Mouse (Mus musculus) lung, postnatal 14 days (tissue): ENCODE measurements around the gene Rfxank.
A peak's percentile ranks its signal among the peaks of the same experiment; 100 is the strongest.

Experiments
- DNase-seq: peaks from one replicate; pipeline ENCODE4 v3.0.0; 2021

Rfxank gene

GRCm38 (mm10) chr8:70139026-70139857 lies at the start of gene Rfxank, which contains the start of the genes Borcs8 and Mef2b:
Gene Rfxank, minus strand, starts transcription at chr8:70139154.
Gene Borcs8, plus strand, starts transcription at chr8:70139499.
Gene Mef2b, plus strand, starts transcription at chr8:70139711.
- DNase-seq, result peak; percentile 99

GRCm38 (mm10) chr8:70188707-70189106 lies 49.8 kb upstream of the Rfxank start:
- DNase-seq, result no peak

- no peak for DNase-seq
Observed at GRCm38 (mm10) chr8:70183194-70183593, 44.2 kb upstream of the Rfxank start.

DNA sequence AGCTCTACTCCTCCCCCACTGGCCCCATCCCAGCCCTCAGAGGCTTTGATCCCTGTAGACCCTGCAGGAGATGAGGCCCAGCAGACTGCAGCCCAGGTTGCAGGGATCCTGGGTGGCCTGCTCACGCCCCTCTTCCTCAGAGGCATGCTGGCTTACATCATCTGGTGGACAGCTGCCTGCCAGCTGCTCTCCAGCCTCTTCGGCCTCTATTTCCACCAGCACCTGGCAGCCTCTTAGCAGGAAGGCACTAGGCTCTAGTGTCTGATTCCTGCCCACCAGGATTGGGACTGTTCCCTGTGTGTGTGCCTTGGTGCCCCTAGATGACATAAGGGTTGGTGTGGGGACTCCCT lies 42.9 kb upstream of the Rfxank start:
- no peak for DNase-seq

GRCm38 (mm10) chr8:70181212-70181902 lies 42.4 kb upstream of the Rfxank start:
- no peak for DNase-seq

DNA sequence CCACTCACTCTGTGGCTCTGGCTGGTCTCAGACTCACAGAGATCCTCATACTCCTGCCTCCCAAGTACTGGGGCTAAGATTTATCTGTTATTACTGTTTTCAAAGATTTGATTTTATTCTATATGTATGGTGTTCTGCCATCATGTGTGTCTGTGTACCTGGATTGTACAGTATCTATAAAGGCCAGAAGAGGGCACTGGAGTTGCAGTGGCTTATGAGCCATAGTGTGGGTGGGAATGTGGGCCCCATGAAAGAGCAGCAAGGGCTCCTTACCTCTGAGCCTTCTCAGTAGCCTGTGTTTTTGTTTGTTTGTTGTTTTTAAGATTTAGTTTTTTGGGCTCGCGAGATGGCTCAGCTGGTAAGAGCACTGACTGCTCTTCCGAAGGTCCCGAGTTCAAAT lies 40.1 kb upstream of the Rfxank start:
- no peak for DNase-seq

DNA sequence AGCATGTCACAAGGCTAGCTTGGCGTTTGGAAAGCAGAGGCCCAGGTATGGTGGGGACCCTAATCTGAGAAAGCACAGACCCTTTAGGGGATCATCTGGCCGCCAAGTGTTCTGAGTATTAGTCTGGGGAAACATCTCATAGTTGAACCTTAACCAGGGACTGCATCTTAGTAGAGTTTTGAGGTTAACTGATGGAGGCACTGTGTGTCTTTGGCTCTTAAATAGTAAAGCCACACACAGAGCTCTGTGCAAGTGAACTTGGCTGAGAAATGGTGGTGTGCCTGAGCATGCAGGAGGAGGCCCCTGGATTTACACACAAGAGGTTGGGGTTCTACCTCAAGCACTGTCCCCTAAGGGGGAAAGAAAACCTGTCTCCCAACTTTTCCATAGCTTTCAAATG lies 39.3 kb upstream of the Rfxank start:
- no peak for DNase-seq

- DNase-seq, result no peak
Observed at GRCm38 (mm10) chr8:70174079-70174478, 35.1 kb upstream of the Rfxank start.

DNA sequence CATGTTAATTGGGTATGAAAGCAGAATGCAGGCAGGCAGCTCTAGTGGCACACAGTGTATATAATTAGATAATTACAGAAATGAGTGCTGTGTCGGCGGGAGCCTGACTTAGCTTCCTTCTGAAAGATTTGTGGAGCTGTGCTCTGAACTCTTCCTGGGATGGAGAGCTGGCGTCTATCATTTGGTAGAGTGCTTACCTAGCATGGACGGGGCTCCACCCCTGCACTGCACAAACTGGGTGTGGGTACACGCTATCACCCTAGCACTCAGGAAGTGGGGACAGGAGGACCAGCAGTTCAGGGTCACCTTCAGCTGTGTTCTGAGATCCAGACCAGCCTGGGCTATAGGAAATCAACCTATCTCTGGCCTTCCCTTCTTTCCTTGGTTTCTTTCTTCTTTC lies 34.4 kb upstream of the Rfxank start:
- no peak for DNase-seq

- peak; percentile 93 for DNase-seq
Observed at GRCm38 (mm10) chr8:70172043-70172681, 33.2 kb upstream of the Rfxank start, which contains the start of gene Tmem161a. Gene Tmem161a, plus strand, starts transcription at chr8:70172356.

DNA sequence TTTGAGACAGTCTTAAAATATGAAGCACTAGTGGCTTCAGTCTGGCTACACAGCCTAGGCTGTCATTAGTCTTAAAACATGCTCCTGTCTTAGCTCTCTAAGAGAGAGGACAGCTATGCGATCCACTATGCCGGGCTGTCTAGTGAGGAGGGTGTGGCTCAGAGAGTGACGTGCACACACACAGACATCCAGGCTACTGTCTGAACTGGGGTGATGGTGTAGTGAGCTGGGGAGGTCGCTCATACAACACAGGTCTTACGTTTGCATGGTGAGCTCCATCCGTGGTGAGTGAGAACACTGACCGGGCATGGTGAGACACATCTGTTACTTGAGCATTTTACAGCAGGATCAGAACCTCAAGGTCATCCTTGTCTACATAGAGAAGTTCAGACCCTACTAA lies 32.3 kb upstream of the Rfxank start:
- no peak for DNase-seq

DNA sequence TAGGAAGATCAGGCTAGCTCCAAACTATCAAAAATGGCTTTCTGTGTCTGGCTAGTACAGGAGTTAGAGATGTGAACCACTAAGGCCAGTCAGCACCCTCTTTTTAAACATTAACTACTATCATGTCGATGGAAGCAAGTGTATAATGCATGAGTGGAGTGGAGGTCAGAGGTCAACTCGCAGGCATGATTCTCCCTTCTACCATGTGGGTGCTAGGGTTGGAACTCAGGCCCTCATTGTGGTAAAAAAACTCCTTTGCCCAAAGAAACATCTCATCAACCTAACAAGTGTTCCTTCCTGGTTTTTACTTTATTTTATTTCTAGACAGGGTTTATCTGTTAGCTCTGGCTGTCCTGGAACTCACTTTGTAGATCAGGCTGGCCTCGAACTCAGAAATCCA lies 31.8 kb upstream of the Rfxank start:
- no peak for DNase-seq

DNA sequence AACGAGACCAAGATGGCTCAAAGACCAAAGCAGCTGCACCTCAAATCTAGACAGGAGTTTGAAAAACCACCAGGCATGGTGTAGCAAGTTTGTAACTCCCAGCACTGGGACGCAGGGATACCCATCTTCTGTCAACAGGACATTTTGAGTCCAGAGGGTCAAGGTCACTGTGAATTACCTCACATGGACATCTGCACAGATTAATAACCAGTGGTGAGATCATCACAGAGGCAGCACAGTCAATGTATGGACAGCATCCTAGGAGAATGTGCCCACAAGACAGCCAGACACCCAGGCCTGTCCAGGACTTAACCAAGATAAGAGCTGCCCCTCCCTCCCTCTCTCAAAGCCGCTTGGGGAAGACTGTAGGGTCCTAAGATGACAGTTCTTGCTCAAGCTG lies 31.2 kb upstream of the Rfxank start:
- DNase-seq, result no peak

DNA sequence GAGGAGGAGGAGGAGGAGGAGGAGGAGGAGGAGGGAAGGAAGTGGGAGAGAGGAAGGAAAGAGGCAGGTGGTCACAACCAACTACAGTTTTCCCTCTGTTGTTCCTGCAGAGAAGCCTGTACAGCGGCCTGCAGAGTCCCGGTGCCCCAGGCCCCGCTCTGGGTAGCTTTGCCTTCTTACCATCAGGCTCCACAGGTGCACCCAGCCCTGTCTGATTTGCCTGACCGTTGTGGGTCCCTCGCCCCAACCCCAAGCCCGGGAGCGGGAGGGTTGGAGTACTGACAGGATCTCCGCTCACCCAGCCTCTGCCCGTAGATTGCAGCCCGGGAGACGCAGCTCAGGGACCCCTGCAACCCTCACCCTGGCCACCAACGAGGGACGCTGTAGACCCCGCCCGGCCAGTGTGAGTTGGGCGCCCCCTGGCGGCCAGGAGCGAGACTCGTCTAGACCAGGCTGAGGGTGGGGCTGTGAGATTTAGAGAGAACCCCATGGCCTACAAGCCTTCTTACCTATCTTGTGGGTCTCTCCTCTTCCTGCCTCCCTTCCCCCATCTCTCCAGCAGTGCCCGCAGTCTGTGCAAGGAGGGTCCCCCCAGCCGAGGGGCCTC lies 27.7 kb upstream of the Rfxank start:
- peak; percentile 76 for DNase-seq

GRCm38 (mm10) chr8:70163316-70163715 lies 24.4 kb upstream of the Rfxank start:
- DNase-seq, result no peak

DNA sequence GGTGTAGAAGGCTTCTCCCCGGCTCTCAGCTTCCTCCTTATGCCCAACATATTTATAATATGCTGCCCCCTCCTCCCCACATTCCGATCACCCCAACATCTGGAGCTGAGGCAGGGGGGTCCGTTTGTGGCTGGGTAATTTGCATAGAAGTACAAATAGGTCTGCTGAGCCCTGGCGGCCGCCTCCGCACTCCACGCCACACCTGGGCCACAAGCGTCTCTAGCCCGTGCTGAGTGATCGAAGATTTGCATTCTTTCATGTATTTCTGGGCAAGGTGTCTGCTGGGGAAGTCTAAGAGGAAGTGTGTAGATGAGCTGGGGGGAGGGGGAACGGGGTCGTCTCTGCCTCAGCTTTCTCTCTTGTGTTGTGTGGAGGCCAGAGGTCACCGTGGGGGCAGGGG lies 21.1 kb upstream of the Rfxank start:
- no peak for DNase-seq

GRCm38 (mm10) chr8:70159211-70159610 lies 20.3 kb upstream of the Rfxank start:
- no peak for DNase-seq

DNA sequence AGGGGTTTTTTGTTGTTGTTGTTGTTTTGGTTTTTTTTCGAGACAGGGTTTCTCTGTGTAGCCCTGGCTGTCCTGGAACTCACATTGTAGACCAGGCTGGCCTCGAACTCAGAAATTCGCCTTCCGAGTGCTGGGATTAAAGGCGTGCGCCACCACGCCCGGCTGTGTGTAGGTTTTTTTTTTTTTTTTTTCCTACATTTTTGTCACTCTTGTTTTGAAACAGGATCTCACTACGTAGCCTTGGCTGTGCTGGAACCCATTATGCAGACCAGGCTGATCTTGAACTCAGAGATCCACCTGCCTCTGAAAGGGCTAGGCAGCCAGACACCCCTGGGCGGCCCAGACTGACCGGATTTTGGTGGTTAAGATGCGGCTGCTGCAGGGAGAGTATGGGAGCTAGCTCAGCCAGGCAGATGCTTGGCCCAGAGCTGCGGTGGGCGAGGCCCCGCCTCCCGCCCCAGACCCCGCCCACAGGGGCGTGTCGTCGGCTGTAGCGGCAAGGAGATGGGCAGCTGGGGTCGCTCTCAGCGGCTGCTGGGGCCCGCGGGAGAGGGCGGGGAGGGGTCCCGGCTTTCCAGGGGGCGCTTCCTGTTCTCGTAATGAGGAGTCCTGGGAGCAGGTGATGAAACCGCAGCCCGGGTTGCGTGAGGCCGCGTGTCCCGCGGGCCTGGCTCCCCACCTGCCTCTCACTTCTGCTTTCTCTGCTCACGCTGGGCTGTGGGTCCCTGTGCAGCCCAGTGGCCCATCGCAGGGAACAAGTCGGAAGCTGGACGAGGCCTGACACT lies 19.3 kb upstream of the Rfxank start:
- DNase-seq, result peak; percentile 65

DNA sequence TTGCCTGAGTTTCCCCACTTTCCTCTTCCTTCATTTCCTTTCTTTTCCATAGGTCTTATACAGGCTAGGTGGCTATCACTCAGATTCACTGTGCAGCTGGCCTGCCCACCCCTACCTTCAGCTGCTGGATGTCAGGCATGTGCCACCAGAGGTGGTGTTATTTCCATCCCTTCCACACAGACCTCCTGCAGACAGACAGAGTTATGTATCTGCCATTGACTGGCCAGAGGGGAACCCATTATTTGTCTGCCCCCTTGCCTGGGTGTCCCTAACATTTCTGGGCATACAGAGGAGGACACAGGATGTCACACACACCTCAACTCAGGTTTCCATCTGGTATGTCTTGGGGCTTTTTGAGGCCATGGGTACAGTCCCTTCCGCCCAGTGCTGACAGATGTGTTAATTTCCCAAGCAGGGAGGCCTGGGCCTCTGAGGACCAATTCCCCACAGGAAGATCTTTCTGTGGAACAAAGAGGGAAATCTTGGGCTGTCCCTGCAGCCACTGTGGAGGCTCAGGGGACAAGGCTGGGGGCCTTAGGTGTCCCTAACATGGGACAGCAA lies 18.4 kb upstream of the Rfxank start:
- DNase-seq, result no peak

- DNase-seq, result peak; percentile 76
Observed at GRCm38 (mm10) chr8:70152537-70153257, 13.7 kb upstream of the Rfxank start.

DNA sequence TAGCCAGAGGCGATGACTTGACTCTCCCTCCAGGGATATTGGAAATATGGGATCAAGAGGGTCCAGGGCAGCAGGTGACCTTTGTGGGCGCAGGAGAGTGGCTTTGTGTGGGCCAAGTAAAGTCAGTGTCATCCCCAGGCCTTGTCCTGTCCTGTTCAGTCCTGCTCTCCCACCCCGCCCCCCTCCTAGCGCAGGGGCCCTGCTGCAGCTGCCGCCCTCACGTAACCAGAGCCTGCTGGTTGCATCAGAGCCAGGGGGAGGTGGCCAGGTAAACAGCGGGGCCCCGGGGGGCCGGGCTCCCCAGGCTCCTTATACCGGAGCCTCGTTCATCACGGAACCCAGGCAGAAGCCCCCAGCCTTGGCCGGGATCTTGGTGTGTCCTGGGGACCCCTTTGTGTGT lies 11.2 kb upstream of the Rfxank start:
- DNase-seq, result no peak
